Mouse (Mus musculus): Measurements from ENCODE around the gene Scfd1. TPM values are rescaled to one million over a fixed set of nuclear protein-coding genes. Genes with fewer than 3 reads are reported as not detected.

Gene Scfd1
- total RNA-seq, 2 experiments from 2014 or later = 26.2 to 27.6 TPM

GRCm38 (mm10) chr12:51493476-51493875 is 116.2 kb downstream of the Scfd1 start:
- intact Hi-C loops (cut with DNase I) = no loop called here
- no peak for DNase-seq

GRCm38 (mm10) chr12:51494641-51495040 is 117.3 kb downstream of the Scfd1 start:
- intact Hi-C loops (cut with DNase I) = no loop called here
- no peak for DNase-seq

Other genes with a start within 250 kb of the Scfd1 start
- 1 to 10 TPM; 5.2 to 5.5 TPM for gene G2e3, start 29.4 kb upstream of the Scfd1 start, total RNA-seq (2021)
- under 1 TPM; 0.15 to 0.17 TPM for gene Coch, start 215.8 kb downstream of the Scfd1 start, total RNA-seq (2021)

Measured in heart, postnatal 14 days (tissue).